Comparison of ENCODE assay signal across 21 mouse cellular contexts in the genomic region with DNA sequence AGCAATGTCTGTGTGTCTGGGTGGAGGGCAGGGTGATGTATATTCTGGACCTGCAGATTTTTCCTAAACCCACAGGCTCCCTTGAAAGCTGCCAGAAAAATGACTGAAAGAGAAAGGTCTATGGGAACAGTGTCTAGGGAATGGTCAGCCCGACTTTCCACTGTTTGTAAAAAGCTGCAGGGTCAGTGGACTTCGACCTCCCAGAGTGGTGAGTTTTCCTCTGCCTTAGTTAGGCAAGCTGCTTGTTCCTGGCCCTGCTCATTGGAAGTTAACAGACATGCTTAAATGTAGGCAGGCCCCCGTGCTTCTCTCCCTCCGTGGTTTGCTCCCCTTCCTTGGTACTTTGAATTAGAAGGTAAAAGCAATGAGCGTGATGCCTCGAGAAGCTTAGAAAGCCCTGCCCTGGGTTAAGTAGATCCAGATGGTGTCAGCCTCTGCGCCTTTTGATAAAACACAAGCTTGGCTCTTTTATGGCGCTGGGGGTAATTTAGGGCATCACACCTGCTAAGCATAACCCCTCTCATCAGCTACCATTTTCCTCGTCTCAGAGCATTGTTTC. TPM values are rescaled to one million over a fixed set of nuclear protein-coding genes. Genes with fewer than 3 reads are reported as not detected.
DNase-seq lines count a peak whose midpoint lies in the region; ATAC-seq and TF ChIP-seq lines count a peak whose summit lies in the region.
"Had no signal": no experiment of that assay in that cellular context is flagged by ENCODE, and none has a peak within 500 bp of the region (broad histone marks: within the 10 kb centered on the region; RNA-seq: fewer than 3 reads in every experiment).

No protein-coding gene starts in this region.

- TF ChIP-seq EP300 in liver, embryonic 14.5 days (IDR thresholded peaks at IDR 0.05; ENCODE audit: low read depth): no peak

- H3K27me3 ChIP-seq in embryonic facial prominence, embryonic 10.5 days (replicated peaks; ENCODE audit: low read depth, poor library complexity, severe bottlenecking): no peaks in the 10 kb centered on the region
- H3K27me3 ChIP-seq in liver, embryonic 14.5 days (ENCODE audit: control insufficient read depth, insufficient read depth, low read length): no peaks in the 10 kb centered on the region
- H3K27me3 ChIP-seq: hindbrain, embryonic 12.5 days; midbrain, embryonic 12.5 days had no signal

- H3K36me3 ChIP-seq in embryonic facial prominence, embryonic 10.5 days (replicated peaks): peaks cover 31% of the 10 kb centered on the region
- H3K36me3 ChIP-seq in liver, embryonic 14.5 days (replicated peaks; ENCODE audit: control insufficient read depth, insufficient read depth, low read depth): no peaks in the 10 kb centered on the region

- H3K4me3 ChIP-seq in embryonic facial prominence, embryonic 10.5 days: no peak overlapping the region
- no peak overlapping the region for H3K4me3 ChIP-seq in liver, embryonic 14.5 days (ENCODE audit: insufficient read depth in 1 of 2, low read depth in 2 of 2, low read length in 2 of 2)
- H3K4me3 ChIP-seq in gastrocnemius, adult 2 months: no peak overlapping the region
- H3K4me3 ChIP-seq: heart, adult 2 months; hindbrain, embryonic 12.5 days; midbrain, embryonic 12.5 days had no signal

- no peak overlapping the region for H3K4me2 ChIP-seq in liver, embryonic 14.5 days (ENCODE audit: low read depth)
- H3K4me2 ChIP-seq: hindbrain, embryonic 12.5 days; lung, embryonic 14.5 days; midbrain, embryonic 12.5 days had no signal

- TF ChIP-seq CTCF in liver, embryonic 14.5 days (IDR thresholded peaks at IDR 0.05; ENCODE audit: low read depth): no peak
- TF ChIP-seq CTCF in gastrocnemius, adult 2 months (IDR thresholded peaks at IDR 0.05): no peak

- DNase-seq in kidney, postnatal 14 days: peak; percentile 25
- DNase-seq in kidney, postnatal 10 days: no peak
- peak; percentile 57 for DNase-seq in embryonic facial prominence, embryonic 10.5 days (ENCODE audit: low spot score)
- peak; percentile 58 for DNase-seq in hindlimb bud, embryonic 11.5 days (ENCODE audit: extremely low spot score, low read depth, low spot score)
- DNase-seq in liver, embryonic 14.5 days (ENCODE audit: low read depth in 3 of 3, low spot score in 3 of 3): no peak
- DNase-seq in heart, adult 11 months: no peak
- no peak for DNase-seq in gastrocnemius, adult 2 months
- DNase-seq: adrenal gland, postnatal 36 days; cerebellum, postnatal 14 days; forebrain, postnatal 0 days; gastrocnemius, postnatal 10 days; heart, adult 2 months; lung, embryonic 14.5 days; lung, postnatal 4 days; right cerebral cortex, postnatal 25 days; thymus, postnatal 14 days had no signal

- ATAC-seq in liver, embryonic 14.5 days (ENCODE audit: insufficient read depth): peak; percentile 51; the same call in 1 of the 2 replicates
- no peak for ATAC-seq in inflammation-experienced regulatory T-cells, adult 6 months
- ATAC-seq: forebrain, postnatal 0 days had no signal

- no peak overlapping the region for H3K9ac ChIP-seq in liver, embryonic 14.5 days (replicated peaks)
- H3K9ac ChIP-seq: forebrain, postnatal 0 days; hindbrain, embryonic 12.5 days; lung, embryonic 14.5 days; midbrain, embryonic 12.5 days had no signal

- peak overlapping the region; percentile 48; the same call in 1 of the 2 replicates for H3K27ac ChIP-seq in embryonic facial prominence, embryonic 10.5 days (replicated peaks)
- no peak overlapping the region; the same call in 1 of the 2 replicates for H3K27ac ChIP-seq in liver, embryonic 14.5 days
- no peak overlapping the region for H3K27ac ChIP-seq in gastrocnemius, adult 2 months
- H3K27ac ChIP-seq: heart, adult 2 months; hindbrain, embryonic 12.5 days; midbrain, embryonic 12.5 days had no signal

- WGBS in embryonic facial prominence, embryonic 10.5 days: 30% methylated on average over 9 of the region's 9 CpGs
- 59% methylated on average over 9 of the region's 9 CpGs for WGBS in liver, embryonic 14.5 days (ENCODE audit: insufficient replicate concordance)

- no peaks in the 10 kb centered on the region for H3K9me3 ChIP-seq in embryonic facial prominence, embryonic 10.5 days
- no peaks in the 10 kb centered on the region for H3K9me3 ChIP-seq in liver, embryonic 14.5 days (ENCODE audit: control insufficient read depth, low read length)
- H3K9me3 ChIP-seq: hindbrain, embryonic 12.5 days; midbrain, embryonic 12.5 days had no signal

- intact Hi-C loops in gastrocnemius, adult 2 months (cut with DNase I): no loop called here

- peaks cover 26% of the 10 kb centered on the region for H3K4me1 ChIP-seq in embryonic facial prominence, embryonic 10.5 days
- H3K4me1 ChIP-seq in liver, embryonic 14.5 days (replicated peaks; ENCODE audit: control insufficient read depth in 2 of 2, insufficient read depth in 2 of 2, low read length in 1 of 2): peaks cover 0 to 4% of the 10 kb centered on the region in 2 experiments; a peak in 2 of 4 replicates
- H3K4me1 ChIP-seq: hindbrain, embryonic 12.5 days had no signal

RNA-seq across cellular contexts. Expression of a gene that starts 12.6 kb away (rescaled TPM):
- 0.41 and 0.60 TPM in 2 replicates for polyA plus RNA-seq in embryonic facial prominence, embryonic 10.5 days (2016; fragmentation: Nextera tagmentation; extraction: Ambion mirVana)
- 1.1 and 1.2 TPM in 2 replicates for polyA plus RNA-seq in liver, embryonic 14.5 days (2012; rRNA removed)
- 5.1 and 6.0 TPM in 2 replicates for polyA plus RNA-seq in liver, embryonic 14.5 days (2014; fragmentation: Nextera tagmentation; extraction: Ambion mirVana)
- under 1 TPM; 0.21 to 0.40 (median 0.32) TPM for polyA plus RNA-seq in inflammation-experienced regulatory T-cells, adult 6 months (2017; shearing (Covaris generic))
- total RNA-seq in gastrocnemius, adult 2 months (2021): 100 to 1,000 TPM; 201 to 248 TPM
- polyA plus RNA-seq: midbrain, embryonic 12.5 days had no signal

RNA-seq across cellular contexts. Expression of a gene that starts 14.4 kb away (rescaled TPM):
- 10.9 and 11.5 TPM in 2 replicates for polyA plus RNA-seq in embryonic facial prominence, embryonic 10.5 days (2016; fragmentation: Nextera tagmentation; extraction: Ambion mirVana)
- 3.2 and 3.3 TPM in 2 replicates for polyA plus RNA-seq in liver, embryonic 14.5 days (2012; rRNA removed)
- 2.2 and 2.4 TPM in 2 replicates for polyA plus RNA-seq in liver, embryonic 14.5 days (2014; fragmentation: Nextera tagmentation; extraction: Ambion mirVana)
- polyA plus RNA-seq in inflammation-experienced regulatory T-cells, adult 6 months (2017; shearing (Covaris generic)): 1 to 10 TPM; 2.2 to 2.5 (median 2.4) TPM
- total RNA-seq in gastrocnemius, adult 2 months (2021): 1 to 10 TPM; 3.5 to 3.8 TPM

RNA-seq across cellular contexts. Expression of a gene that starts 47.8 kb away (rescaled TPM):
- 0.39 and 0.50 TPM in 2 replicates for polyA plus RNA-seq in embryonic facial prominence, embryonic 10.5 days (2016; fragmentation: Nextera tagmentation; extraction: Ambion mirVana)
- 2.6 and 2.9 TPM in 2 replicates for polyA plus RNA-seq in liver, embryonic 14.5 days (2012; rRNA removed)
- 5.4 and 6.0 TPM in 2 replicates for polyA plus RNA-seq in liver, embryonic 14.5 days (2014; fragmentation: Nextera tagmentation; extraction: Ambion mirVana)
- polyA plus RNA-seq in inflammation-experienced regulatory T-cells, adult 6 months (2017; shearing (Covaris generic)): 10 to 100 TPM; 33.2 to 83.1 (median 69.4) TPM
- total RNA-seq in gastrocnemius, adult 2 months (2021): 1 to 10 TPM in 1 of 2 experiments, under 1 TPM in 1; 0.89 to 1.5 TPM
- total RNA-seq: layer of hippocampus, postnatal 10 days; left cerebral cortex, postnatal 14 days had no signal

Comparison
In these comparisons a context has a peak if more than half of its experiments do, and no peak if none do; other contexts are left out.
1. DNase-seq: peak in kidney, postnatal 14 days (single experiment), embryonic facial prominence, embryonic 10.5 days (single experiment) and hindlimb bud, embryonic 11.5 days (single experiment); none in kidney, postnatal 10 days (single experiment), liver, embryonic 14.5 days (0 of 3), heart, adult 11 months (single experiment) and gastrocnemius, adult 2 months (single experiment).
2. RNA of a gene that starts 47.8 kb away (polyA plus RNA-seq): 33.2 to 83.1 TPM in inflammation-experienced regulatory T-cells, adult 6 months; 2.6 to 6.0 TPM in liver, embryonic 14.5 days and 0.39 to 0.50 TPM in embryonic facial prominence, embryonic 10.5 days; every median in the first group is over 4 times any median in the second.